Mouse (Mus musculus) myocyte (in vitro differentiated cells): ENCODE data around the gene Plpp7. TPM values are rescaled to one million over a fixed set of nuclear protein-coding genes. Genes with fewer than 3 reads are reported as not detected.

ENCODE experiments used
- H3K27me3 ChIP-seq: one replicate; pipeline ENCODE4 v1.6.1; 2011; ENCODE audit not compliant: control insufficient read depth, insufficient read depth, insufficient read length
- H3K36me3 ChIP-seq: one replicate; pipeline ENCODE4 v1.6.1; 2011; ENCODE audit not compliant: control insufficient read depth, insufficient read depth
- H3K4me2 ChIP-seq: one replicate; pipeline ENCODE4 v1.6.1; 2011; ENCODE audit warnings: low read depth, control low read depth
- H3K4me3 ChIP-seq: one replicate; pipeline ENCODE4 v1.5.1; 2011; ENCODE audit warnings: mild to moderate bottlenecking, control low read depth, moderate library complexity
- H3K79me2 ChIP-seq: one replicate; pipeline ENCODE4 v1.6.1; 2011; ENCODE audit not compliant: control insufficient read depth, insufficient read depth
- H3ac ChIP-seq: one replicate; pipeline ENCODE4 v1.6.1; 2011; ENCODE audit not compliant: control insufficient read depth, insufficient read length
- CEBPB ChIP-seq: IDR thresholded peaks from 2 replicates; pipeline ENCODE4 v1.6.1; 2011; ENCODE audit warnings: mild to moderate bottlenecking, moderate library complexity; ENCODE audit not compliant: poor library complexity, insufficient read depth, severe bottlenecking
- E2F4 ChIP-seq: IDR thresholded peaks from one replicate; pipeline ENCODE4 v1.6.1; 2011; ENCODE audit warnings: mild to moderate bottlenecking, control low read depth, moderate library complexity; ENCODE audit not compliant: insufficient read depth
- MAX ChIP-seq: IDR thresholded peaks from one replicate; pipeline ENCODE4 v1.6.1; 2011; ENCODE audit warnings: low read depth, mild to moderate bottlenecking, control low read depth
- MYOD1 ChIP-seq, 3 experiments: IDR thresholded peaks; one replicate each; pipeline ENCODE4 v1.6.1; 2011; ENCODE audit warnings: control low read depth in 2 of 3, low read depth in 2 of 3, mild to moderate bottlenecking in 2 of 3, moderate library complexity in 1 of 3; ENCODE audit not compliant: insufficient read length in 2 of 3, control insufficient read depth in 1 of 3
- MYOG ChIP-seq, 3 experiments: IDR thresholded peaks; one replicate each; pipeline ENCODE4 v1.6.1; 2011; ENCODE audit warnings: control low read depth in 2 of 3, low read depth in 2 of 3, mild to moderate bottlenecking in 2 of 3; ENCODE audit not compliant: insufficient read length in 2 of 3, control insufficient read depth in 1 of 3, insufficient read depth in 1 of 3
- POLR2A ChIP-seq: IDR thresholded peaks from one replicate; pipeline ENCODE4 v1.6.1; 2011; ENCODE audit warnings: low read depth, mild to moderate bottlenecking, control low read depth, moderate library complexity; ENCODE audit not compliant: insufficient read length
- POLR2AphosphoS2 ChIP-seq: IDR thresholded peaks from one replicate; pipeline ENCODE4 v1.6.1; 2011; ENCODE audit warnings: low read depth, control low read depth; ENCODE audit not compliant: insufficient read length
- REST ChIP-seq: IDR thresholded peaks from one replicate; pipeline ENCODE4 v1.6.1; 2011; ENCODE audit warnings: mild to moderate bottlenecking, control low read depth, moderate library complexity; ENCODE audit not compliant: insufficient read depth, insufficient read length
- SRF ChIP-seq: IDR thresholded peaks from one replicate; pipeline ENCODE4 v1.6.1; 2011; ENCODE audit warnings: low read depth; ENCODE audit not compliant: control insufficient read depth, insufficient read length
- TCF12 ChIP-seq: IDR thresholded peaks from one replicate; pipeline ENCODE4 v1.6.1; 2011; ENCODE audit warnings: mild to moderate bottlenecking, control low read depth; ENCODE audit not compliant: poor library complexity, insufficient read depth, severe bottlenecking
- TCF3 ChIP-seq: IDR thresholded peaks from one replicate; pipeline ENCODE4 v1.6.1; 2011; ENCODE audit warnings: low read depth, control low read depth; ENCODE audit not compliant: insufficient read length
- USF1 ChIP-seq: IDR thresholded peaks from one replicate; pipeline ENCODE4 v1.6.1; 2011; ENCODE audit warnings: low read depth, mild to moderate bottlenecking, control low read depth, moderate library complexity
- polyA plus RNA-seq: library from polyadenylated mRNA; unstranded; fragments of >200 nt; fragmentation: generic; extraction: Trizol; gene quantifications from one replicate; pipeline ENCODE4 v1.2.1, GENCODE M21; 2012; ENCODE audit warnings: missing spikeins

Plpp7 gene
- polyA plus RNA-seq, 1 experiment = 60.6 TPM

- no peak for TF ChIP-seq TCF3
- TF ChIP-seq TCF12 = no peak
- TF ChIP-seq POLR2AphosphoS2 = no peak
- TF ChIP-seq MYOD1 (IDR thresholded peaks at IDR 0.05; ENCODE audit: control insufficient read depth in 1 of 3, insufficient read length in 2 of 3, low read depth in 2 of 3) = no peak
- TF ChIP-seq SRF = no peak
- TF ChIP-seq CEBPB = no peak
- no peak for TF ChIP-seq USF1
- TF ChIP-seq POLR2A = no peak
- no peak for TF ChIP-seq MAX
- no peak for TF ChIP-seq REST
- no peak for TF ChIP-seq MYOG (IDR thresholded peaks at IDR 0.05; ENCODE audit: control insufficient read depth in 1 of 3, insufficient read depth in 1 of 3, insufficient read length in 2 of 3, low read depth in 2 of 3)
These were observed 8.8 kb downstream of the Plpp7 start for GRCm38 (mm10) chr2:32104122-32104521.

GRCm38 (mm10) chr2:32105117-32105913, 10.0 kb downstream of the Plpp7 start:
- peak overlapping the region; percentile 18 for H3K4me2 ChIP-seq
- H3K79me2 ChIP-seq = peaks cover 3% of the 10 kb centered on the region
- peaks cover 42% of the 10 kb centered on the region for H3K27me3 ChIP-seq
- H3K36me3 ChIP-seq = no peaks in the 10 kb centered on the region
- no peak overlapping the region for H3ac ChIP-seq
- no peak overlapping the region for H3K4me3 ChIP-seq
- TF ChIP-seq MAX (no peak), POLR2AphosphoS2 (no peak), TCF12 (no peak)

More at GRCm38 (mm10) chr2:32104122-32104521, 8.8 kb downstream of the Plpp7 start:
- H3K79me2 ChIP-seq = peaks cover 3% of the 10 kb centered on the region
- peaks cover 31% of the 10 kb centered on the region for H3K27me3 ChIP-seq
- no peak overlapping the region for H3K4me3 ChIP-seq
- H3K4me2 ChIP-seq = no peak overlapping the region
- H3K36me3 ChIP-seq = no peaks in the 10 kb centered on the region
- H3ac ChIP-seq = no peak overlapping the region

GRCm38 (mm10) chr2:32105930-32106329, 10.6 kb downstream of the Plpp7 start:
- H3ac ChIP-seq = no peak overlapping the region
- H3K4me2 ChIP-seq = peak overlapping the region; percentile 18
- TF ChIP-seq MAX (no peak), TCF3 (no peak), REST (no peak), SRF (no peak), MYOD1 (IDR thresholded peaks at IDR 0.05; ENCODE audit: control insufficient read depth in 1 of 3, insufficient read length in 2 of 3, low read depth in 2 of 3) (peak in 1 of 3 experiments; percentile 59), POLR2A (no peak), E2F4 (no peak), CEBPB (no peak), USF1 (no peak), MYOG (IDR thresholded peaks at IDR 0.05; ENCODE audit: control insufficient read depth in 1 of 3, insufficient read depth in 1 of 3, insufficient read length in 2 of 3, low read depth in 2 of 3) (peak in 1 of 3 experiments; percentile 42)
- peaks cover 46% of the 10 kb centered on the region for H3K27me3 ChIP-seq
- no peak overlapping the region for H3K4me3 ChIP-seq
- no peaks in the 10 kb centered on the region for H3K36me3 ChIP-seq
- peaks cover 3% of the 10 kb centered on the region for H3K79me2 ChIP-seq

DNA sequence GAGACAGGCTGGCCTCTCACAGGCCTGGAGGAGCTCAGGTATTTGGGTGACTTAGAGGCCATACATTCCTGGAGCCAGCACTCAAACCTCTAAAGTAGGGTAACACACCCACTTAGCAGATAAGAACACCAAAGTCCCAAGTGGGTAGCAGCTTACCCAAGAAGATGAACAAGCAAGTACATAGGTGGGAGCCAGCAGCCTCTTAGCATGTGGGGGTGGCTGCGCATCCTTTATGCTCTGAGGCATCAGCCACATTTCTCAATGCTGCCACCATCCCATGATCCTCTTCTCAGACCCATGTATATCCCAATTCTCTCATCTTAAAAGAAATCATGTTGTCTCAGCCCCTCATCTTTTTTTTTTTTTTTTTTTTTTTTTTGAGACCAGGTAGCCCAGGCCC, 15.9 kb downstream of the Plpp7 start:
- H3K4me2 ChIP-seq = no peak overlapping the region
- H3K79me2 ChIP-seq = no peaks in the 10 kb centered on the region
- H3K27me3 ChIP-seq = peaks cover 27% of the 10 kb centered on the region
- H3K36me3 ChIP-seq = no peaks in the 10 kb centered on the region
- H3K4me3 ChIP-seq = no peak overlapping the region
- TF ChIP-seq CEBPB (no peak), TCF3 (no peak), POLR2AphosphoS2 (no peak)
- no peak overlapping the region for H3ac ChIP-seq

DNA sequence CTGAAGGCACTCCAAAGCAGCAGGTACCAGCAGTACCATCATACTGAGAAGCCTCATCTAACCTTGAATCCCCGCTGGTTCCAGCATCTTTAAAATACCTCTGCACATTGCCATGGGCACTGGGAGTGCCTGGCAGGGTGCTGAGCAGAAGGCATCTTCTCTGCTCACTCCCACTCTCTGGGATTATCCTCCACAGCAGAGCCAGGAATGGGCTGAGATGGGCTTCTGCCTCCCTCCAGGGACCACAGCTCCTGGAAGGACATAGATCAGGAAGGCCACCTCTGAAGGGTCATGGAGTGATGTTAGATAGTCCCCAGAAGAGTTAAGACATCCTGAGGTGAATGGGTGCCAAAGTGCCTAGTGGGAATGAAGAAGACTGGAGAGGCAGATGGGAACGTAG, 17.2 kb downstream of the Plpp7 start:
- peaks cover 15% of the 10 kb centered on the region for H3K27me3 ChIP-seq
- TF ChIP-seq POLR2AphosphoS2 (no peak), TCF12 (no peak), MYOD1 (IDR thresholded peaks at IDR 0.05; ENCODE audit: control insufficient read depth in 1 of 3, insufficient read length in 2 of 3, low read depth in 2 of 3) (no peak), POLR2A (no peak)
- no peak overlapping the region for H3K4me3 ChIP-seq
- no peak overlapping the region for H3ac ChIP-seq
- no peak overlapping the region for H3K4me2 ChIP-seq
- H3K36me3 ChIP-seq = no peaks in the 10 kb centered on the region
- no peaks in the 10 kb centered on the region for H3K79me2 ChIP-seq
